Mouse (Mus musculus): Measurements from ENCODE around the gene Zpld1.

The Zpld1 gene

GRCm38 (mm10) chr16:55297886-55298285 lies at the start of gene Zpld1:
Gene Zpld1, minus strand, starts transcription at chr16:55297986.
- DNase-seq (ENCODE audit: extremely low spot score), result no peak

GRCm38 (mm10) chr16:55345644-55346043 lies 47.9 kb upstream of the Zpld1 start:
- no peak for DNase-seq (ENCODE audit: extremely low spot score)

- peak; percentile 22 for DNase-seq (ENCODE audit: extremely low spot score)
Measured at GRCm38 (mm10) chr16:55321542-55322514, 24.0 kb upstream of the Zpld1 start.

- DNase-seq (ENCODE audit: extremely low spot score), result no peak
Measured at GRCm38 (mm10) chr16:55316996-55317395, 19.2 kb upstream of the Zpld1 start.

GRCm38 (mm10) chr16:55312106-55312505 lies 14.3 kb upstream of the Zpld1 start:
- no peak for DNase-seq (ENCODE audit: extremely low spot score)

GRCm38 (mm10) chr16:55282696-55283095 lies 15.1 kb downstream of the Zpld1 start:
- no peak for DNase-seq (ENCODE audit: extremely low spot score)

GRCm38 (mm10) chr16:55277447-55277846 lies 20.3 kb downstream of the Zpld1 start:
- no peak for DNase-seq (ENCODE audit: extremely low spot score)

GRCm38 (mm10) chr16:55265281-55265680 lies 32.5 kb downstream of the Zpld1 start:
- DNase-seq (ENCODE audit: extremely low spot score), result no peak

- DNase-seq (ENCODE audit: extremely low spot score), result no peak
Measured at GRCm38 (mm10) chr16:55260862-55261574, 36.8 kb downstream of the Zpld1 start.

GRCm38 (mm10) chr16:55259719-55260118 lies 38.1 kb downstream of the Zpld1 start:
- no peak for DNase-seq (ENCODE audit: extremely low spot score)

- no peak for DNase-seq (ENCODE audit: extremely low spot score)
Measured at GRCm38 (mm10) chr16:55240996-55241395, 56.8 kb downstream of the Zpld1 start.

GRCm38 (mm10) chr16:55228995-55229622 lies 68.7 kb downstream of the Zpld1 start:
- no peak for DNase-seq (ENCODE audit: extremely low spot score)

GRCm38 (mm10) chr16:55203945-55204344 lies 93.8 kb downstream of the Zpld1 start:
- no peak for DNase-seq (ENCODE audit: extremely low spot score)

GRCm38 (mm10) chr16:55190397-55190796 lies 107.4 kb downstream of the Zpld1 start:
- no peak for DNase-seq (ENCODE audit: extremely low spot score)

- DNase-seq (ENCODE audit: extremely low spot score), result no peak
Measured at GRCm38 (mm10) chr16:55185370-55185769, 112.4 kb downstream of the Zpld1 start.
